Mouse (Mus musculus): ENCODE measurements at regions not wholly inside any gene's neighbourhood (a gene's known extent, or its start where the extent isn't known, plus 50 kb on each side); places are given as distances from the start of the nearest gene placed in this dataset.

DNA sequence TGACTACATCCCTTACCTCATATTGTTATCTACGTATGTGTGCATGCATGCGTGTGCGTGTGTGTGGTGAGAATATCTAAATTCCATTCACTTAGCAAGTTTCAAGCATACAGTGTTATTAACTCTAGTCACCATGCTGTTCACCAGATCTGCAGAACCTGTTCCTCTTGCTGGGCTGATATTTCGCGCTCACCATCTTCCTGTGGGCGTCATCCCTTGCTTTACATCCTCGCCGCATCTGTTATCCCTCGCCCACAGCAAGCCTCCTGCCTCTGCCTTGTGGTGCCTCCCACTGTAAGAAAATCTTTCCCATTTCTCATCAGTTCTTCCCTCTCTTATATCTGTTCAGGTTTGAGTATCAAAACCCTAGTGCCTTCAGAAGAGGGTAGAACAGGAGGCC lies 124.4 kb upstream of the Atp2b1 start:
- Histone ChIP-seq H3K9ac (replicated peaks; ENCODE audit: low read length, poor library complexity, severe bottlenecking) (no peak overlapping the region), H3K27ac (ENCODE audit: low read depth, low read length) (no peak overlapping the region), H3K4me3 (ENCODE audit: low read depth, low read length) (no peak overlapping the region), H3K4me2 (ENCODE audit: low read depth, low read length, poor library complexity, severe bottlenecking) (no peak overlapping the region), H3K36me3 (ENCODE audit: insufficient read depth, low read length) (no peaks in the 10 kb centered on the region), H3K9me3 (ENCODE audit: low read length) (no peaks in the 10 kb centered on the region), H3K4me1 (ENCODE audit: insufficient read depth, low read length) (no peaks in the 10 kb centered on the region), H3K27me3 (ENCODE audit: insufficient read depth, low read length) (no peaks in the 10 kb centered on the region)
- DNase-seq (ENCODE audit: low spot score) (no peak), ATAC-seq (ENCODE audit: low FRiP score) (no peak)
- no peak for TF ChIP-seq CTCF (IDR thresholded peaks at IDR 0.05)
- 96% methylated on average over 9 of the region's 9 CpGs for WGBS

DNA sequence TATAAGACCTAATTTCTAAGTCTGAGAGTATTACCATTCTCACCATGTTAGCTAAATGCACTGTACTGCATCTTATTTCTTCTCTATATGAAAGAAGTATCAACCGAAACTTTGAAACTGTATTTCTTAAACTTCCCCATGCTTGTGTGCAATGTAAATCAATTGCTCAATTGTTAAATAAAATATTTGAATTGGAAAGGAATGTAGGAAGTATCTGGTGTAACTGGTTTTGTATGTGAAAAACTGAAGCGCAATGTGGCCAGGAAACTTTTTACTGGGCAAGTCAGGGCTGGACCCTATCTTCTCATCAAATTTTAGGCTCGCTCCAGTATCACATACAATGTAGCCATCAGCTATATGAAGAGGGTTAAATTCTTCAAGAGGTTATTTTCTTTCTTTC lies 123.8 kb upstream of the Atp2b1 start:
- TF ChIP-seq CTCF (IDR thresholded peaks at IDR 0.05) = no peak
- no peaks in the 10 kb centered on the region for H3K36me3 ChIP-seq (ENCODE audit: insufficient read depth, low read length)
- no peak overlapping the region for H3K9ac ChIP-seq (replicated peaks; ENCODE audit: low read length, poor library complexity, severe bottlenecking)
- H3K27ac ChIP-seq (ENCODE audit: low read depth, low read length) = no peak overlapping the region
- DNase-seq (ENCODE audit: low spot score) (no peak), ATAC-seq (ENCODE audit: low FRiP score) (no peak)
- no peaks in the 10 kb centered on the region for H3K4me1 ChIP-seq (ENCODE audit: insufficient read depth, low read length)
- no peaks in the 10 kb centered on the region for H3K9me3 ChIP-seq (ENCODE audit: low read length)
- H3K4me3 ChIP-seq (ENCODE audit: low read depth, low read length) = no peak overlapping the region
- 96% methylated on average over 3 of the region's 3 CpGs for WGBS
- H3K27me3 ChIP-seq (ENCODE audit: insufficient read depth, low read length) = no peaks in the 10 kb centered on the region
- H3K4me2 ChIP-seq (ENCODE audit: low read depth, low read length, poor library complexity, severe bottlenecking) = no peak overlapping the region

GRCm38 (mm10) chr10:98792019-98792741 lies 122.0 kb upstream of the Atp2b1 start:
- H3K27me3 ChIP-seq (ENCODE audit: insufficient read depth, low read length) = no peaks in the 10 kb centered on the region
- TF ChIP-seq CTCF (IDR thresholded peaks at IDR 0.05) = no peak
- H3K27ac ChIP-seq (ENCODE audit: low read depth, low read length) = no peak overlapping the region
- DNase-seq (ENCODE audit: low spot score) = no peak
- no peak overlapping the region for H3K4me2 ChIP-seq (ENCODE audit: low read depth, low read length, poor library complexity, severe bottlenecking)
- no peaks in the 10 kb centered on the region for H3K9me3 ChIP-seq (ENCODE audit: low read length)
- no peaks in the 10 kb centered on the region for H3K36me3 ChIP-seq (ENCODE audit: insufficient read depth, low read length)
- H3K4me3 ChIP-seq (ENCODE audit: low read depth, low read length) = no peak overlapping the region
- H3K9ac ChIP-seq (replicated peaks; ENCODE audit: low read length, poor library complexity, severe bottlenecking) = no peak overlapping the region
- 86% methylated on average over 4 of the region's 4 CpGs for WGBS
- H3K4me1 ChIP-seq (ENCODE audit: insufficient read depth, low read length) = no peaks in the 10 kb centered on the region
- ATAC-seq (ENCODE audit: low FRiP score) = no peak

DNA sequence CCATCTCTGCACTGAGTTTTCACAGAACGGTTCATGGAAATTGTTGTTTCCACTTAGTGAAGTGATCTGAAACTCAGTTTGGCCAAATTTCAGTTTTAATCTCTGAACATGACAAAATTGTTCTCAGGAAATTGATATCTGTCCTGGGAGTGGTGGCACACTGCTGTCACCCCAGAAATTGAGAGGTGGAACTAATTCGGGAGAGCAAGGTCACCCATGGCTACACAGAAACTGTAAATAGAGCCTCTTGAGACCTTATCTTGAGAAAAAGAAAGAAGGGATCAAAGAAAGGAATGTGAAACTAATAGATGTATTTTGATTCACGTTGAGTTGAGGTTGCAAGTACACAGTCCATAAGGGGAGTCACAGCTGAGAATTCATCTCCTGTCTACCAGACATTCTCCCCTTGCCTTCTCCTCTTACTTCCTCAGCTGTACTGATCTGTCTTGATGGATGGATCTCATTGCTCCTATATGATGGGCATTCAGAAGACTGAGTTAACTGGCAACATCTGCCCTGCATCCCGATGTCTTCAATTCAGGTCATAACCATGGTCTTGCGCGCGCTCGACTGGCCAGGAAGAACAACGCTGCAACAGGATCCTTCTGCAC lies 120.2 kb upstream of the Atp2b1 start:
- Histone ChIP-seq H3K4me2 (ENCODE audit: low read depth, low read length, poor library complexity, severe bottlenecking) (no peak overlapping the region), H3K36me3 (ENCODE audit: insufficient read depth, low read length) (no peaks in the 10 kb centered on the region), H3K4me1 (ENCODE audit: insufficient read depth, low read length) (no peaks in the 10 kb centered on the region), H3K27me3 (ENCODE audit: insufficient read depth, low read length) (no peaks in the 10 kb centered on the region), H3K9me3 (ENCODE audit: low read length) (no peaks in the 10 kb centered on the region), H3K4me3 (ENCODE audit: low read depth, low read length) (no peak overlapping the region), H3K9ac (replicated peaks; ENCODE audit: low read length, poor library complexity, severe bottlenecking) (no peak overlapping the region), H3K27ac (ENCODE audit: low read depth, low read length) (no peak overlapping the region)
- TF ChIP-seq CTCF (IDR thresholded peaks at IDR 0.05) = no peak
- ATAC-seq (ENCODE audit: low FRiP score) (no peak), DNase-seq (ENCODE audit: low spot score) (no peak)
- whole genome bisulfite sequencing = 90% methylated on average over 9 of the region's 9 CpGs

DNA sequence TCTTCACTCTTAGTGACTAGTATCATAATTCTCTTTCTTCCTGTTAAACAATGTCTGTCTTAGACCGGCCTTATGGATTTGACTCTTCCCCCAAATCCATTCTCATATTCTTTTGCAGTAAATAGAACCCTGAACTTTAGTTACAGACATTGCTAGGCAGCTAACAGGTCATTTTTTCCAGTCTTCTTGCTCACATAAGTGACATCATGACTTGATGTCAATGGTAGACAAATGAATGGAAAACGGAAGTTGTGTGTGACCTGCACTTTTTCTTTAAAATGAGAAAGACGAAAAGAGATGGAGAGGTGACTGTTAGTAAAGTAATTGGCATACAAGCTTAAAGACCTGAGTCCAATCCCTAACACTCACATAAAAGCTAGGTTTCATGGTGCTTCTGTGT lies 118.2 kb upstream of the Atp2b1 start:
- TF ChIP-seq CTCF (IDR thresholded peaks at IDR 0.05) = no peak
- Histone ChIP-seq H3K4me2 (ENCODE audit: low read depth, low read length, poor library complexity, severe bottlenecking) (no peak overlapping the region), H3K9ac (replicated peaks; ENCODE audit: low read length, poor library complexity, severe bottlenecking) (no peak overlapping the region), H3K9me3 (ENCODE audit: low read length) (no peaks in the 10 kb centered on the region), H3K27ac (ENCODE audit: low read depth, low read length) (no peak overlapping the region), H3K4me1 (ENCODE audit: insufficient read depth, low read length) (no peaks in the 10 kb centered on the region), H3K36me3 (ENCODE audit: insufficient read depth, low read length) (no peaks in the 10 kb centered on the region), H3K27me3 (ENCODE audit: insufficient read depth, low read length) (no peaks in the 10 kb centered on the region), H3K4me3 (ENCODE audit: low read depth, low read length) (no peak overlapping the region)
- no peak for ATAC-seq (ENCODE audit: low FRiP score)
- no peak for DNase-seq (ENCODE audit: low spot score)
- 95% methylated on average over 3 of the region's 3 CpGs for WGBS

DNA sequence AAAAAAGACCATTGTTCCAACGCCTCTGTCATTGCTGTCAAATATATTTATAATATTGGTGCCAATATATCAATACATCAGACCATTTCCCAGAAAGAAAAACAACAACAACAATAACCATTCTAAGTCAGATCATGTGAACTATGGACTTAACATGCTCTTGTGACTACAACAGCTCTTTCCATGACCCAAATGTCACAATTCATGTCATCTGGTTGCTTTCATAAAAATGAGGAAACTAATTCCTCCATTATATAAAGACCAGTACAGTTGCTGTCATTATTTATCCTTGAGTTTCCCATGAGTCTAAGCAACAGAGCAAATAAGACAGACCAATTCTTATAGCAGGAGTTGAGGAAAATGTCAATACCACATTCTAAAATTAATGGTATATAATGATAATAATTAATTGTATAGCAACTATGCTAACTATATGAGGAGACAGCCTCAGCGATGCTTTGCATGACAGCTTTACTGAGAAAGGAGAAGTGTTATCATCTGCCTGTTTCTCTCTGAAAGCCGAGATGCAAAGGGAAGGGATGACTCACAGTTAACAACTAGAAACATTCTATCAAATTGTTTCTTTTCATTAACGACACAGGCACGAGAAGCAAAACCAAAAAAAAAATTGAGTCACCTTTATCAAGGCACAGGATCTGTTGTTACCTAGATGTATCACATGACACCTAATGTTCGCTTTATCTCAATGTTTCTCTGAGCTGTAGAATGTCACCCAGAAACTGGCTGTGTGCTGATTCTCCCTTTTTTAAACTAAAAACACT lies 115.4 kb upstream of the Atp2b1 start:
- Histone ChIP-seq H3K27me3 (ENCODE audit: insufficient read depth, low read length) (no peaks in the 10 kb centered on the region), H3K36me3 (ENCODE audit: insufficient read depth, low read length) (no peaks in the 10 kb centered on the region), H3K27ac (ENCODE audit: low read depth, low read length) (no peak overlapping the region), H3K9me3 (ENCODE audit: low read length) (no peaks in the 10 kb centered on the region), H3K4me1 (ENCODE audit: insufficient read depth, low read length) (no peaks in the 10 kb centered on the region), H3K9ac (replicated peaks; ENCODE audit: low read length, poor library complexity, severe bottlenecking) (no peak overlapping the region), H3K4me3 (ENCODE audit: low read depth, low read length) (no peak overlapping the region), H3K4me2 (ENCODE audit: low read depth, low read length, poor library complexity, severe bottlenecking) (no peak overlapping the region)
- ATAC-seq (ENCODE audit: low FRiP score) = no peak
- WGBS = 83% methylated on average over 6 of the region's 6 CpGs
- no peak for DNase-seq (ENCODE audit: low spot score)
- no peak for TF ChIP-seq CTCF (IDR thresholded peaks at IDR 0.05)
